Mouse (Mus musculus) small intestine, adult 2 months (tissue): ENCODE measurements around the gene Drap1. TPM values are rescaled to one million over a fixed set of nuclear protein-coding genes. Genes with fewer than 3 reads are reported as not detected.

ENCODE experiments used
- H3K27ac ChIP-seq: fragments of 200-500 bp; 2 replicates; pipeline ENCODE4 v1.5.1; 2012; ENCODE audit warnings: low read depth, low read length, control low read depth, inconsistent platforms; ENCODE audit not compliant: insufficient read depth
- H3K27me3 ChIP-seq: fragments of 200-500 bp; 2 replicates; pipeline ENCODE4 v1.6.1; 2012; ENCODE audit warnings: mild to moderate bottlenecking, moderate library complexity, low read length, inconsistent platforms; ENCODE audit not compliant: control insufficient read depth, insufficient read depth
- H3K36me3 ChIP-seq: fragments of 200-500 bp; 2 replicates; pipeline ENCODE4 v1.6.1; 2012; ENCODE audit warnings: mild to moderate bottlenecking, low read length, control low read depth, inconsistent platforms; ENCODE audit not compliant: control insufficient read depth, insufficient read depth
- H3K4me1 ChIP-seq: fragments of 200-500 bp; 2 replicates; pipeline ENCODE4 v1.6.1; 2012; ENCODE audit warnings: low read length, inconsistent platforms, mixed read lengths; ENCODE audit not compliant: control insufficient read depth, insufficient read depth, insufficient read length
- H3K4me3 ChIP-seq: fragments of 200-500 bp; 2 replicates; pipeline ENCODE4 v1.5.1; 2012; ENCODE audit warnings: low read depth, mild to moderate bottlenecking, control low read depth, inconsistent platforms, low read length, moderate library complexity
- CTCF ChIP-seq: fragments of 200-500 bp; IDR thresholded peaks from 2 replicates; pipeline ENCODE4 v1.5.1; 2012; ENCODE audit warnings: low read depth, mild to moderate bottlenecking, control low read depth, inconsistent platforms, low read length, moderate library complexity, mixed read lengths; ENCODE audit not compliant: insufficient replicate concordance, insufficient read length; ENCODE audit errors: extremely low read depth
- POLR2A ChIP-seq: fragments of 200-500 bp; IDR thresholded peaks from 2 replicates; pipeline ENCODE4 v1.6.1; 2012; ENCODE audit warnings: low read depth, mild to moderate bottlenecking, control low read depth, inconsistent platforms, low read length, moderate library complexity
- WGBS: fragments of 180-500 bp; shearing (Covaris S2); methylation state at CpG from one replicate; pipeline ENCODE4 v1.1.7; 2018; 5-methylcytosine and 5-hydroxymethylcytosine counted together
- polyA plus RNA-seq: library from polyadenylated mRNA; depleted of rRNA; stranded (reverse); fragments of >200 nt; gene quantifications from 2 replicates; pipeline ENCODE4 v1.2.3, GENCODE M21; 2012

Gene Drap1
- polyA plus RNA-seq, 1 experiment = 63.2 TPM

GRCm38 (mm10) chr19:5424092-5424781, 542 bp downstream of the Drap1 start:
- Histone ChIP-seq H3K27ac (peak overlapping the region; percentile 69), H3K27me3 (no peaks in the 10 kb centered on the region), H3K4me1 (peaks cover 17% of the 10 kb centered on the region), H3K4me3 (peak overlapping the region; percentile 93), H3K36me3 (peaks cover 30% of the 10 kb centered on the region)
- 1% methylated on average over 41 of the region's 48 CpGs for WGBS
- TF ChIP-seq CTCF (no peak), POLR2A (no peak)

DNA sequence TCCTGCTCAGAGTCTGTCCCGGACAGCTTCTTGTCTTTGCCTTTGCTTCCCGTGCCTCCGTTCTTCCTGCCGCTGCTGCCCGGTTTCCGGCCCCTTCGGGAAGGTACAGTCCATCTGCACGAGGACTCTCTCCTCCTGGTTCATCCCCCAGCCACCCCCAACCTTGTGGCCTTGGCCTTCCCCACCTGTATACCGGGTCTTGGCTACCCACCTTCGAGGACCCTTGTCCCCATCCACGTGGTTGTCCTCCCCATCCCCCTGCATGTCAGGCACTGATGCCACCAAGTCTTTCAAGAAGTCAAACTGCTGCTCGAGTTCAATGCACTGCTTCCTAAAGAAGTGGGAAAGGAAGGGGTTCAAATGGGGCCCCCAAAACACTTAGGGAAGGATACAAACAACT, 1.2 kb downstream of the Drap1 start:
- peaks cover 30% of the 10 kb centered on the region for H3K36me3 ChIP-seq
- no peaks in the 10 kb centered on the region for H3K27me3 ChIP-seq
- WGBS = 54% methylated on average over 12 of the region's 12 CpGs
- TF ChIP-seq CTCF (no peak), POLR2A (no peak)
- peaks cover 17% of the 10 kb centered on the region for H3K4me1 ChIP-seq
- no peak overlapping the region for H3K27ac ChIP-seq
- H3K4me3 ChIP-seq = peak overlapping the region; percentile 93

DNA sequence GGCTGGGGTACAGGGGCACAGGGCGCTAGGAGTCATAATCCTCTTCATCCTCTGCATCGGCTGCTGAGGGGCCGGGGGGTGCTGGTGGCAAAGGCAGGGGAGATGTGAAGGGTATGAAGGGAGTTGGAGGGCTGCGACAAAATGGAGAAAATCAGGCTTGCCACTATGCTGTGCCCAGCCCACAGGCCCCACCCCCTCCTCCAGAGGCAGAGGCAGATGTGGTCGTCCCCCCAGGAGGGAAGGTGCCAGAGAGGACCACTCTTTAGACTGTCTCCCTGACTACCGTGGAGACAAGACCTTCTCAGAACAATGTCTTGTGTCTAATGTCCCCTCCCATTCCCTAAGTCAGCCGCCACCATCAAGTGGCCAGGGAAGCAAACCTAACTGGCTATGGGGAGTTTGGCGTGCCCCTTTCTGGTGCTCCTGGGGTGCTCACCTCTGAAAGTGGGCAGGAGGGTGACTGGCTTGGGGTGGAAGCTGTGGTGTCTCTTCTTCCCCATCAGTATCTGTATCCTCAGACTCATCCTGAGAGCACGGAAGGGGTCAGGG, 1.8 kb downstream of the Drap1 start:
- Histone ChIP-seq H3K27ac (no peak overlapping the region), H3K4me1 (peaks cover 17% of the 10 kb centered on the region), H3K27me3 (no peaks in the 10 kb centered on the region), H3K4me3 (no peak overlapping the region; the same call in 1 of the 2 replicates), H3K36me3 (peaks cover 34% of the 10 kb centered on the region)
- TF ChIP-seq CTCF (no peak), POLR2A (no peak)
- WGBS = 81% methylated on average over 9 of the region's 9 CpGs

DNA sequence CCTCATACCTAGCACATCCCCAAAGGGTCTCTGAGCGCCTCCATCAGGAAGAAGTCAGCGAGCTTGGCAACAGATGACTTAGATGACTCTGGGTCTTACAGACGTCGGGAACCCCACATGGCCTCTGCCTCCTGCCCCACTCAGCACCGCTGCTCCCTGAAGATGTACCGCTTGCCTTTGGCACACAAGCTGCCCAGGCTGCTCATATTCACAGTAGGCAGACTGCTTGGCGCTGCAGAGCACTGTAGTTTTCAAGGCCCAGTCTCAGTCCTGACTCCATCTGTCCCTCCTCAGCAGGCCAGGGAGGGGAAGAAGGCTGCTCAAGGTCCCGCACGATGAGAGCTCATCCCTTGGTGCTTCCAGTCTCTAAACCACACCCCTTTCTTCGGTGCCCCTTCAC, 2.5 kb downstream of the Drap1 start:
- 86% methylated on average over 10 of the region's 10 CpGs for WGBS
- Histone ChIP-seq H3K4me1 (peaks cover 17% of the 10 kb centered on the region), H3K27me3 (no peaks in the 10 kb centered on the region), H3K4me3 (no peak overlapping the region), H3K36me3 (peaks cover 37% of the 10 kb centered on the region), H3K27ac (no peak overlapping the region)
- no peak for TF ChIP-seq CTCF

DNA sequence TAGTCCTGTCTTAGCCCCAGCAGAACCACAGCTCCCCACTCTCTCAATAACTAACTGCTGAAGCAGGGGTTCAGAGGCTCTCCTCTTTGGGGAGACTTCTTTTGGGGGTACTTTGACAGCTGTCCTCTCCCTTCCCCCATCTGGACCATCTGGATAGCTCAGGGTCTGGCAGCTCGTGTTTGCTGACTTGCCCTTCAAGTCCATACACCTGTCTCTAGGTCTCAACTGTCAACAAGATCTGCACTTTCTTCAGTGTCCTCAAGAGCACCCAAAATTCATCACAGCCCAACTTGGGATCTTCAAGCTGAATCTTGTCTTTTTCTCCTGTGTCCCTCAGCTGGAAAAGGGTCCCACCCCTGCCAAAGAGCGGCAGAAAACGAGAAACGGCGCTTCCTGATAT, 3.0 kb downstream of the Drap1 start:
- Histone ChIP-seq H3K4me3 (no peak overlapping the region), H3K36me3 (peaks cover 36% of the 10 kb centered on the region), H3K27me3 (no peaks in the 10 kb centered on the region), H3K27ac (no peak overlapping the region), H3K4me1 (peaks cover 17% of the 10 kb centered on the region)
- 85% methylated on average over 5 of the region's 5 CpGs for WGBS
- no peak for TF ChIP-seq CTCF
- no peak for TF ChIP-seq POLR2A

GRCm38 (mm10) chr19:5420579-5420978, 4.2 kb downstream of the Drap1 start:
- Histone ChIP-seq H3K4me3 (no peak overlapping the region), H3K4me1 (peaks cover 6% of the 10 kb centered on the region), H3K36me3 (peaks cover 31% of the 10 kb centered on the region), H3K27me3 (no peaks in the 10 kb centered on the region), H3K27ac (no peak overlapping the region)
- no peak for TF ChIP-seq CTCF
- no peak for TF ChIP-seq POLR2A
- 85% methylated on average over 6 of the region's 6 CpGs for WGBS

- Histone ChIP-seq H3K27ac (no peak overlapping the region), H3K36me3 (peaks cover 31% of the 10 kb centered on the region), H3K4me3 (no peak overlapping the region), H3K4me1 (peaks cover 8% of the 10 kb centered on the region), H3K27me3 (no peaks in the 10 kb centered on the region)
- TF ChIP-seq POLR2A (no peak), CTCF (no peak)
- 88% methylated on average over 9 of the region's 9 CpGs for WGBS
These were observed 5.1 kb downstream of the Drap1 start for GRCm38 (mm10) chr19:5419630-5420029.
